Mouse (Mus musculus) brain, embryonic 14.5 days (tissue): ENCODE data around the gene Fstl4. TPM values are rescaled to one million over a fixed set of nuclear protein-coding genes. Genes with fewer than 3 reads are reported as not detected.
"Not testable (repeated sequence)": the region's sequence is repeated elsewhere in the genome, so short reads cannot be mapped to it uniquely, and the experiment has no call there.

ENCODE experiments used
- DNase-seq: peaks from one replicate; pipeline ENCODE4 v3.0.0-alpha.2; 2011; ENCODE audit warnings: low read depth
- CTCF ChIP-seq: fragments of 200-500 bp; IDR thresholded peaks from 2 replicates; pipeline ENCODE4 v1.5.1; 2012; ENCODE audit warnings: inconsistent platforms, mild to moderate bottlenecking, moderate library complexity, borderline replicate concordance; ENCODE audit not compliant: insufficient read depth, insufficient read length; ENCODE audit errors: extremely low read depth
- POLR2A ChIP-seq: fragments of 200-500 bp; IDR thresholded peaks from 2 replicates; pipeline ENCODE4 v1.6.1; 2012; ENCODE audit warnings: mild to moderate bottlenecking, inconsistent platforms, borderline replicate concordance; ENCODE audit not compliant: poor library complexity, insufficient read depth, insufficient read length, severe bottlenecking; ENCODE audit errors: extremely low read depth
- polyA plus RNA-seq: library from polyadenylated mRNA; depleted of rRNA; stranded (reverse); fragments of >200 nt; gene quantifications from 2 replicates; pipeline ENCODE4 v1.2.3, GENCODE M21; 2012

Fstl4 gene
- polyA plus RNA-seq, 1 experiment, result 3.1 TPM

DNA sequence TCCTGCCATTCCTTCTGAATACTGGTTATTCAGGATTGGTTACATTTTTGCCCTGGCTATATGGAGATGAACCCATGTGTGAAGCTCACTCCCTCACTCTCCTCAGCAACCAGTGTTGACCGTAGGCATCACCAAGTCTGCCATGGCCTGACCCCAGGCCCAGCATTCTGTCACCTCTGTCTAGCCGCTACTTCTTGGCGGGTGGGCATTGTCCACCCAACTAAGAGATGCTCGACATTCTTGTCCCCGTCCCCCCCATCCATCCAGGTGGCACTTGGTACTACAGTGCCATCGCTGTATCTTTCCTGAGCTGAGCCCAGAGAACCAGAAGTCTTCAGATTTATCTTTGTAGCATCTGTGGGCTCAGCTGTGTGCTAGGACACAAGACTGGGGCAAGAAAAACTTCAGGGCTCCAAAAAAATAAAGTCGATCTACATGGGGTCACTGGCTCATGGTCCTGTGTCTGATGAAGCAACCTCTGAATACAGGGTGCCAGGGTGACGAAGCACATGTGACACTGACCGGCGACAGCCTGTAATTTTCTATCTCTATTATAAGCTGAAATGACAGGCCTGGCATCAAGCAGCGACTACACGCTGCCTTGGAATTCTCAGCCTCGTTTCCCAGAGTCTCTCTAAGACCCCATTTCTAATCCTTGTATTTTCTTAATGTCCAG is 417.9 kb downstream of the Fstl4 start:
- no peak for DNase-seq
- no peak for TF ChIP-seq CTCF
- no peak for TF ChIP-seq POLR2A

GRCm38 (mm10) chr11:53182858-53183257 is 418.4 kb downstream of the Fstl4 start:
- DNase-seq, result peak; percentile 47

GRCm38 (mm10) chr11:53184046-53184445 is 419.6 kb downstream of the Fstl4 start:
- no peak for DNase-seq
- TF ChIP-seq POLR2A (no peak), CTCF (no peak)

More at GRCm38 (mm10) chr11:53182858-53183257, 418.4 kb downstream of the Fstl4 start:
- TF ChIP-seq CTCF (no peak), POLR2A (no peak)

GRCm38 (mm10) chr11:53184698-53185097 is 420.3 kb downstream of the Fstl4 start:
- DNase-seq, result no peak
- TF ChIP-seq CTCF (no peak), POLR2A (no peak)

DNA sequence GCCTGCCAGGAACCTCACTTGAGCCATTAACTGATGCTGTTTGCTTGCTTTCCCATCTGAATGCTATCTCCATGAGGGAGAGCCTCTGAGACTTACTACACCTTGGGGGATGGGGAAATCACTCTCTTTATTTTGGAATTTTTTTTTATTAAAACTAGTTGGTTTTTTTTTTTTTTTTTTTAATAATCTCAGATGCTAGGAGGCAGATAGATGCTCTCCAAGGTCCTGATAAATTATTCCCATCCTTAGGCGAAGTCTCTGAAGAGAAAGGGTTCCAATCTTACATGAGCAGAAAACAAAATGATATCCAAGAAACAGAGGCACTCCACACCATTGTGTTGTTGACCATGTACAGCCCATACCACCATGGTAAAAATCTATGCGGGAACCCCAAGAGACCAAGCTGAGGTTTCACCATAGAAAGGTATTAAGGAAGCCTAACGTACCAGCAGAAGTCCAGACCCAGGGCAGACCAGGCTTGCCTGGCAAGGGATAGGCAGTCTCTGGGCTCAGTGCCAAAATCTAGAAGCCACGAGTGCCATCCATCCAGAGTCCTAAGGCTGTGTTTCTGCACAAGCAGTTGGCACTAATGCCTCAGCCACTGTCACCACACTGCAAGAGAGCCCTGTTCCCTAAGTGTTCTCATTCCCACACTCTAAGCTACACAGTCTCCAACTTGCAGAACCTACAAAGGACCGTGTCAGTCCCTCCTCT is 423.1 kb downstream of the Fstl4 start:
- DNase-seq, result peak; percentile 43
- no peak for TF ChIP-seq POLR2A
- TF ChIP-seq CTCF, result no peak

- not testable (repeated sequence) for DNase-seq
Observed at GRCm38 (mm10) chr11:53196551-53196950, 432.1 kb downstream of the Fstl4 start.

DNA sequence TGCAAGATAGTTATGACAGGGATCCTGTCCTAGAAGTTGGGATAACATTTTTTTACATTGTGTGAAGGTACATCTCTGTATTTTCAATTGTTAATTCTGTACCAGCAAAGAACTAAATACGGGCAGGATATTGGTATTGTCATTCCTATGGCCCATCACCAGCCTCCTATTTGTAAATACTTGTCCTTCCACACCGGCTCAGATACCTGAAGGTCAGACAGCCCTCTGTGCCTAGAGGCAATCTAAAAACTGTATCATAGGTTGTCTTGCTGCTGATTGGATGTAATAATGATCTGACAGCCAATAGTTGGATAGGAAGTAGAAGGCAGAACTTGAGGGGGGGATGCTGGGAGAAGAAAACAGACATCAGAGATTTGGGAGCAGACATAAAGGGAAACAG is 432.7 kb downstream of the Fstl4 start:
- DNase-seq, result no peak
- TF ChIP-seq POLR2A, result no peak
- TF ChIP-seq CTCF, result no peak

DNA sequence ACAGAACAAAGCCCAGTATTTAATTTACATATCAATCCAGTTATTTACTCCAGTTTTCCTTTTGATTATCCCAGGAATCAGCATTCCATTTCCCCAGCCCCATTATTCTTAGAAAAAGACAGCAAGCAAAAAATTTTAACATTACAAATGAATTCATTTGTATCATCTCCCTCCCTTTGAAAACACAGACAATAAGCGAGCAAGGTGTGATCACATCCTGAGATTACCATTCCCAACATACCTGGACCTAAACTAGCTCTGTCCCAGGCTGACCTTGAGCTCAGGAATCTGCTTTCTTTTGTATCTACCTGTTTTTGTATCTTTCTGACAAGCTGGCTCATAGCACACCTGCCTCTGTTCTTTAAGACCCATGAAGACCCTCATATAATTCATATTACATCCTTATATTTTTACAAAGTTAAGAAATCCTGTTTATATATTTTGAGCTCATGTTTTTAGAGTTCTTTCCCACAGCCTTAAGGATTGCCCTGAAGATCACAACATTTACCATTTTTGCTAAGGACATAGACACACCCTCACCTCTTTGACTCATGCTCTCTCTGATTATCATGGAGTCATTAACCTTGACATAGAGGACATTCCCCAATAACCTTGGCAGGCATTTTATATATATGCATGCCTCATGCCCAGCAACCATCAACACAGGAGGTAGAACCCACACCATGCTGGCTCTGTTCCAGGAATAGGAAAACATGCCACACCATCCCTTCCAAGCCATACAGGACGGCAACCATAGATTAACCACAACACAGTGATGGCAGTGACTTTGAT is 438.2 kb downstream of the Fstl4 start:
- DNase-seq, result no peak
- no peak for TF ChIP-seq CTCF
- no peak for TF ChIP-seq POLR2A

DNA sequence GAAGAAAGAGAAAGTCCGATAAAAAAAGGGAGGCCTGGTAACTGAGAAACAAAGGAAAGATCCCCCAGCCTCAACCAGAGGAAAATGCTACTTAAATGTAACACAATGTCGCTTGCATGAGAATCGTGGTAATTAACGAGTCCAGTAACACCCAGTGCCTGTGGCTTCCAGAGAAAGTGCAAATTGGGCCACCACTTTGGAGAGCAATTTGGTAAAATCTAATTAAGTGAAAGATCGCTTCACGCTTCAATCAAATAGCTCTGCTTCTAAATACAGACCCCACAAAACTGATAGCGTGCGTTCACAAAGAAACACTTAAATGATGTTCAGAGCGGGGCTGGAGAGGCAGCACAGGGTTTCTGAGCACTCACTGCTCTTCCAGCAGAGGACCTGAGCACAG is 446.4 kb downstream of the Fstl4 start:
- TF ChIP-seq CTCF (no peak), POLR2A (no peak)

DNA sequence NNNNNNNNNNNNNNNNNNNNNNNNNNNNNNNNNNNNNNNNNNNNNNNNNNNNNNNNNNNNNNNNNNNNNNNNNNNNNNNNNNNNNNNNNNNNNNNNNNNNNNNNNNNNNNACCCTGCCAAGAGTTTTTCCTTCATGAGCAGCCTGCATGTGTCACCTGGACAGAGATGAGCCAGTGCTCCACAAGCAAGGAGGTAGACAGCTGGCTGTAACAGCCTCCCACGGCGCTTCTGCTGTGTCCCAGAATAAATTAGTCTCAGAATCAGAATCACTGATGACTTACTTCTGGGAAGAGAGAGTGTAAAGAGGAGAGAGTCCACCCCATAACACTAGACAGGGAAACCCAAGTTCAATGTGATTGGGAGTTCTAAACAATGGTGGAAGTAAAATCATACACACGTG is 464.6 kb downstream of the Fstl4 start:
- no peak for DNase-seq
- TF ChIP-seq CTCF (no peak), POLR2A (no peak)

More for the DNA sequence above, 446.4 kb downstream of the Fstl4 start:
- peak; percentile 77 for DNase-seq

DNA sequence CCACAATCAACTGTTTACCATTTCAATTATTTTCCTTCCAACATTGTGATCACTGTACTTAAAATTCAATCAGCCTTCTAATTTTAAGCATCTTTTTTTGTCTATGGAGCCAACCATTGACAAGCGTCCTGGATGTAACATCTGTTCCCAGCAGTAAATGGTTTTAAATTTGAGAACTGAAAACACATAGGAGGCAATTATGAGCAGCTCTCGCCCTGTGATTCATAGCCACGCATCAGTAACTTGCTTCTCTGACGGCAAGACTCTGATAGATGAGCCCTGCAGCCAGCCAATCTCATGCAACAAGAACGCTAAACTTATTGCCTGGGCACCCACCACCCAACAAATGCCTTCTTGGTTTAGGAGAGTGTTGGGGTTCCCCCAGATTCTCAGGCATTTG is 467.4 kb downstream of the Fstl4 start:
- TF ChIP-seq POLR2A (no peak), CTCF (no peak)
- peak; percentile 49 for DNase-seq
